Mouse (Mus musculus) megakaryocyte-erythroid progenitor cell, adult 5-6 weeks (primary cell): ENCODE results near the gene Mrgpra4. TPM values are rescaled to one million over a fixed set of nuclear protein-coding genes. Genes with fewer than 3 reads are reported as not detected.

Experiments
- ATAC-seq: replicated peaks from 2 replicates; pipeline ENCODE4 v1.8.0; 2016; ENCODE audit warnings: mild to moderate bottlenecking, inconsistent platforms; ENCODE audit not compliant: severe bottlenecking, poor library complexity, low FRiP score, low TSS enrichment
- total RNA-seq, 2 experiments: library from RNA; stranded (forward) in 1 of 2; stranded (reverse) in 1 of 2; fragments of 200-1000, 215-1000 nt in 1 of 2; fragments of >200 nt in 1 of 2; fragmentation: Nextera tagmentation in 1 of 2; gene quantifications; 2 replicates each; pipeline ENCODE4 v1.2.3; 2014 to 2017

Mrgpra4 gene
- total RNA-seq (2014; fragmentation: Nextera tagmentation) (not detected in 2 replicates), total RNA-seq (2017) (not detected in 2 replicates)

GRCm38 (mm10) chr7:47981995-47982394 lies at the start of gene Mrgpra4:
TSS of gene Mrgpra4 (minus strand) at chr7:47982095.
- ATAC-seq = no peak

GRCm38 (mm10) chr7:48027497-48027896 lies 45.6 kb upstream of the Mrgpra4 start, which contains the start of gene Mrgprx1:
TSS of gene Mrgprx1 (minus strand) at chr7:48027597.
- ATAC-seq = no peak

- ATAC-seq = no peak
Observed at GRCm38 (mm10) chr7:48017874-48018273, 36.0 kb upstream of the Mrgpra4 start.

- ATAC-seq = no peak
Observed at GRCm38 (mm10) chr7:47995689-47996088, 13.8 kb upstream of the Mrgpra4 start.

GRCm38 (mm10) chr7:47986752-47987151 lies 4.9 kb upstream of the Mrgpra4 start:
- peak; percentile 78; the same call in 1 of the 2 replicates for ATAC-seq

Other genes with a start within 250 kb of the Mrgpra4 start
- gene Mrgprx1, start 45.5 kb upstream of the Mrgpra4 start, total RNA-seq (2014; fragmentation: Nextera tagmentation) = not detected in 2 replicates
- gene Mrgprx1, start 45.5 kb upstream of the Mrgpra4 start, total RNA-seq (2017) = not detected in 2 replicates
- not detected in 2 replicates for gene Mrgprb5, start 186.9 kb upstream of the Mrgpra4 start, total RNA-seq (2014; fragmentation: Nextera tagmentation)
- not detected in 2 replicates for gene Mrgprb5, start 186.9 kb upstream of the Mrgpra4 start, total RNA-seq (2017)
- gene Mrgprb4, start 217.2 kb upstream of the Mrgpra4 start, total RNA-seq (2014; fragmentation: Nextera tagmentation) = not detected in 2 replicates
- not detected in 2 replicates for gene Mrgprb4, start 217.2 kb upstream of the Mrgpra4 start, total RNA-seq (2017)